Mouse (Mus musculus) spleen, postnatal 14 days (tissue): ENCODE data around the gene Trp53i11.

Experiments used
- DNase-seq, 2 experiments: peaks; one replicate each; pipeline ENCODE4 v3.0.0; 2021 to 2022; ENCODE audit warnings: low spot score in 2 of 2

The Trp53i11 gene

GRCm38 (mm10) chr2:93242166-93242565 is 54.8 kb downstream of the Trp53i11 start:
- DNase-seq: no peak

- DNase-seq: no peak
These were observed 56.2 kb downstream of the Trp53i11 start for GRCm38 (mm10) chr2:93243439-93244089.

GRCm38 (mm10) chr2:93244090-93244443 is 56.7 kb downstream of the Trp53i11 start:
- DNase-seq: no peak

- DNase-seq: no peak
These were observed 61.7 kb downstream of the Trp53i11 start for GRCm38 (mm10) chr2:93249058-93249457.

- DNase-seq: no peak
These were observed 63.3 kb downstream of the Trp53i11 start for GRCm38 (mm10) chr2:93250611-93251010.
